In the genomic region with DNA sequence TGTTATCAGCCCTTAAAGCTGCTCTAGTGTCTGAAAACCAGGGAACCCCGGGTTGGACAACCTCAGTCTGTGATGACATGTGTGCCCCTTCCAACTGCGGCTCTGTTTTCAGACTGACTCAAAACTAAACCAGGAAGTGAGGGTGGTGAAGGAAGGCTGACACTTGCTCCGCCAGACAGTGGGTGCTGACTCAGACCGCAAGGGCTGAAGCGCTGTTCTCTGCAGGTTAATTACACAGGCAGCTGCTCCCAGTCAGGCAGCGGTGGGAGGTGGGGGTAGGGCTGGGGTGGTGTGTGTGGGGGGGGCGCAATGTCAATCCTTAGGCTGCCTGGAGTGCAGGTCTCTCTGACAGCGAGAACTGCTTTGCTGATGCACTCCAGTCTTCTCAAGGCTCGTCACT, we compare ENCODE assay signal across 8 mouse cellular contexts. TPM values are rescaled to one million over a fixed set of nuclear protein-coding genes. Genes with fewer than 3 reads are reported as not detected.
A peak's percentile ranks its signal among the peaks of the same experiment; 100 is the strongest.
DNase-seq lines count a peak whose midpoint lies in the region; ATAC-seq lines count a peak whose summit lies in the region.

No protein-coding gene starts in this region.

- H3K4me2 ChIP-seq in liver, embryonic 13.5 days: peak overlapping the region; percentile 26; the same call in 1 of the 2 replicates

- H3K4me3 ChIP-seq in liver, embryonic 13.5 days (replicated peaks): no peak overlapping the region

- WGBS in liver, embryonic 13.5 days (ENCODE audit: insufficient replicate concordance): 16% methylated on average over 9 of the region's 9 CpGs

- ATAC-seq in liver, embryonic 13.5 days (ENCODE audit: low read depth): no peak

- peaks cover 36% of the 10 kb centered on the region for H3K4me1 ChIP-seq in liver, embryonic 13.5 days (replicated peaks)

- peak; percentile 26 for DNase-seq in gastrocnemius, postnatal 25 days
- no peak for DNase-seq in gastrocnemius, postnatal 14 days
- peak; percentile 92 for DNase-seq in A20 (ENCODE audit: low read depth, low spot score)
- peak; percentile 30 for DNase-seq in embryo, embryonic 10.5 days (ENCODE audit: low spot score)
- DNase-seq in liver, embryonic 13.5 days: no peak
- peak; percentile 78 to 80 for DNase-seq in spleen, postnatal 36 days (ENCODE audit: low spot score in 2 of 2)
- DNase-seq in right cerebral cortex, postnatal 25 days: no peak
- DNase-seq in adrenal gland, postnatal 4 days (ENCODE audit: low spot score in 2 of 2): no peak

- no peaks in the 10 kb centered on the region for H3K9me3 ChIP-seq in liver, embryonic 13.5 days (replicated peaks)

- H3K9ac ChIP-seq in liver, embryonic 13.5 days: no peak overlapping the region

- H3K27ac ChIP-seq in liver, embryonic 13.5 days: 0 out of 2 replicates have a peak overlapping the region, but pooled peaks have one; percentile 9

- intact Hi-C loops in gastrocnemius, postnatal 14 days (cut with DNase I; ENCODE audit: low total_unique reads): no loop called here

- H3K27me3 ChIP-seq in liver, embryonic 13.5 days: no peaks in the 10 kb centered on the region

- H3K36me3 ChIP-seq in liver, embryonic 13.5 days: no peaks in the 10 kb centered on the region

RNA-seq across cellular contexts. Expression of gene Klhl25, which starts 51.6 kb away (rescaled TPM):
- 1 to 10 TPM; 3.1 to 3.5 TPM for total RNA-seq in gastrocnemius, postnatal 25 days (2021)
- total RNA-seq in gastrocnemius, postnatal 14 days (2021): 1 to 10 TPM; 2.8 to 3.5 TPM
- 10.3 and 11.3 TPM in 2 replicates for polyA plus RNA-seq in liver, embryonic 13.5 days (2015; fragmentation: Nextera tagmentation; extraction: Ambion mirVana)
- total RNA-seq in adrenal gland, postnatal 4 days (2021): 10 to 100 TPM; 15.7 to 18.4 TPM

Comparison
In these comparisons a context has a peak if more than half of its experiments do, and no peak if none do; other contexts are left out.
1. DNase-seq: peak in gastrocnemius, postnatal 25 days (single experiment), A20 (single experiment), embryo, embryonic 10.5 days (single experiment) and spleen, postnatal 36 days (2 of 2); none in gastrocnemius, postnatal 14 days (single experiment), liver, embryonic 13.5 days (single experiment), right cerebral cortex, postnatal 25 days (single experiment) and adrenal gland, postnatal 4 days (0 of 2).